Mouse (Mus musculus) hindbrain, embryonic 13.5 days (tissue): ENCODE results near the gene Zfand6. TPM values are rescaled to one million over a fixed set of nuclear protein-coding genes. Genes with fewer than 3 reads are reported as not detected.

Source experiments
- ATAC-seq: fragments of 200-750 bp; cut with Nextera tagmentation; 2 replicates; pipeline ENCODE4 v1.8.0; 2017; ENCODE audit warnings: moderate TSS enrichment; ENCODE audit not compliant: low FRiP score
- H3K27ac ChIP-seq: fragments of 300-500 bp; sonication (generic); 2 replicates; pipeline ENCODE4 v1.5.1; 2015; ENCODE audit warnings: inconsistent platforms, mild to moderate bottlenecking, moderate library complexity
- H3K27me3 ChIP-seq: fragments of 300-500 bp; sonication (generic); 2 replicates; pipeline ENCODE4 v1.6.1; 2015; ENCODE audit warnings: mild to moderate bottlenecking, inconsistent platforms
- H3K36me3 ChIP-seq: fragments of 300-500 bp; sonication (generic); 2 replicates; pipeline ENCODE4 v1.6.1; 2015; ENCODE audit warnings: mild to moderate bottlenecking, inconsistent platforms
- H3K4me1 ChIP-seq: fragments of 300-500 bp; sonication (generic); replicated peaks from 2 replicates; pipeline ENCODE4 v1.6.1; 2015; ENCODE audit warnings: inconsistent platforms
- H3K4me2 ChIP-seq: fragments of 300-500 bp; sonication (generic); 2 replicates; pipeline ENCODE4 v1.6.1; 2015; ENCODE audit warnings: inconsistent platforms, mild to moderate bottlenecking, moderate library complexity
- H3K4me3 ChIP-seq: fragments of 300-500 bp; sonication (generic); 2 replicates; pipeline ENCODE4 v1.5.1; 2015; ENCODE audit warnings: mild to moderate bottlenecking, inconsistent platforms
- H3K9ac ChIP-seq: fragments of 300-500 bp; sonication (generic); 2 replicates; pipeline ENCODE4 v1.6.1; 2015; ENCODE audit warnings: mild to moderate bottlenecking, inconsistent platforms
- H3K9me3 ChIP-seq: fragments of 300-500 bp; sonication (generic); 2 replicates; pipeline ENCODE4 v1.6.1; 2016; ENCODE audit warnings: inconsistent platforms
- WGBS: fragments of 180-500 bp; shearing (Covaris S2); methylation state at CpG from one replicate; pipeline ENCODE4 v1.1.7; 2015; 5-methylcytosine and 5-hydroxymethylcytosine counted together
- polyA plus RNA-seq: library from polyadenylated mRNA; unstranded; fragments of >200 nt; fragmentation: Nextera tagmentation; extraction: Ambion mirVana; gene quantifications from 2 replicates; pipeline ENCODE4 v1.2.1, GENCODE M21; 2015

The Zfand6 gene
- polyA plus RNA-seq, 1 experiment from 2014 or later = 219 TPM

DNA sequence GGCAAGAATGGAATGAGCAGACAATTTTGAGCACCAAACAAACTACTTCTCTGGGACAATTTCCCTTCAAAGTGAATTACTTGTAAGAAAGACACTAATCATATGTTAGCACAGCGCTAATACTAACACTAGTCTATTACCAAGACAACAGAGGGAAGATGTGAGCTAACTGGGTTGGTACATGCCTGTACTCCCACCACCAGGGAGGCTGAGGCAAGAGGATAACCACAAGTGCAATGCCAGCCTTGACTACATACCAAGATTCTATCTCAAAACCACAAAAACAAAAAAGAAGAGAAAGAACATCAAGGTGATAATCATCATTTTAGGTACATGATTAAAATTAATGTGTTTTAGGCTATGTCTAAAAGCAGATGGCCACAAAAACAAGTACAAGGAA lies 8.2 kb downstream of the Zfand6 start:
- H3K9ac ChIP-seq = no peak overlapping the region
- no peak for ATAC-seq
- peaks cover 16% of the 10 kb centered on the region for H3K4me1 ChIP-seq
- H3K27ac ChIP-seq = no peak overlapping the region
- H3K4me3 ChIP-seq = no peak overlapping the region
- no peak overlapping the region for H3K4me2 ChIP-seq
- H3K9me3 ChIP-seq = no peaks in the 10 kb centered on the region
- no peaks in the 10 kb centered on the region for H3K36me3 ChIP-seq
- H3K27me3 ChIP-seq = no peaks in the 10 kb centered on the region
- 81% methylated on average over 1 of the region's 1 CpGs for WGBS

GRCm38 (mm10) chr7:84680931-84681330 lies 8.8 kb downstream of the Zfand6 start:
- Histone ChIP-seq H3K9ac (no peak overlapping the region), H3K36me3 (no peaks in the 10 kb centered on the region), H3K4me1 (peaks cover 18% of the 10 kb centered on the region), H3K4me3 (no peak overlapping the region), H3K27me3 (no peaks in the 10 kb centered on the region), H3K27ac (no peak overlapping the region), H3K4me2 (no peak overlapping the region), H3K9me3 (no peaks in the 10 kb centered on the region)
- no peak for ATAC-seq

DNA sequence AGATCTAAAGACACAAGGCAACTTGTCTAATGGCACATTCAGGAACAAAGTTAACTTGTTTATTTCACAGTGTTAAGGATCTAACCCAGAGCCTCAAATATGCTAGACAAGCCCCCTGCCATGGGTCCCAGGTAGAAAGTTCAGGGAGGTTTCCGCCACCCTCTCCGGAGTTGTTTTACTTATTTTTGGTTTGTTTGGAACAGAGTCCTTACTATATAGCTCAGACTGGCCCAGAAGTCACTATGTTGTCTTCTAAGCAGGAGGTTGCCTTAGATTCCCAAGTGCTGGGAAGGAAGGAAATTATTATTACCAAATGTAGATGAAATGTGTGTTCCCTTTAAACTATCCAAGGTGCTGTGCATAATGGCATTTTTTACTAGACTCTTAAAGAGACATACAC lies 9.7 kb downstream of the Zfand6 start:
- Histone ChIP-seq H3K36me3 (no peaks in the 10 kb centered on the region), H3K9ac (no peak overlapping the region), H3K4me3 (no peak overlapping the region; the same call in 1 of the 2 replicates), H3K27ac (peak overlapping the region; percentile 23; the same call in 1 of the 2 replicates), H3K27me3 (no peaks in the 10 kb centered on the region), H3K4me1 (peaks cover 20% of the 10 kb centered on the region), H3K9me3 (no peaks in the 10 kb centered on the region), H3K4me2 (peak overlapping the region; percentile 40)
- no peak for ATAC-seq
- WGBS = 82% methylated on average over 2 of the region's 2 CpGs

DNA sequence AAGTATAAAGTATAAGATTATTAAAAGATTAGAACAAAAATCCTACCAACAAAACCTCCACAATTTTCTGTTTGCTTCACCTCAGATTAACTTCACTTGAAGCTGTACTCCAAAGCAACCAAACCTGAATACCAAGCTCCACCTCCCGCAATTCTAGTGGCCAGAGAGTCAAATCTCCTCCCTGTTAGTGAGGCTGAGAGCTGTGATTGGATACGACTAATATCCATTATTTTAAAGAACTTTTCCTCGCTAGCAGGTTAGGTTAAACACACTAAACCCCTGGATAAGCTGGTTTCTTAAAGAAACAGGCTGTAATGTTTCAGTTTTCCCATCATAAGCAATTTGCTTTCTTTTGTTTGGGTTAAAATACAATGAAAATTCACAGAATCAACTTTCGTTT lies 10.5 kb downstream of the Zfand6 start:
- Histone ChIP-seq H3K4me1 (peaks cover 20% of the 10 kb centered on the region), H3K4me2 (peak overlapping the region; percentile 47), H3K27ac (no peak overlapping the region), H3K9ac (peak overlapping the region; percentile 49), H3K4me3 (peak overlapping the region; percentile 48), H3K9me3 (no peaks in the 10 kb centered on the region), H3K27me3 (no peaks in the 10 kb centered on the region), H3K36me3 (no peaks in the 10 kb centered on the region)
- ATAC-seq = peak; percentile 97
- WGBS = 2% methylated on average over 4 of the region's 4 CpGs

- H3K9ac ChIP-seq = no peak overlapping the region
- H3K27ac ChIP-seq = no peak overlapping the region
- peaks cover 21% of the 10 kb centered on the region for H3K4me1 ChIP-seq
- WGBS = 55% methylated on average over 1 of the region's 1 CpGs
- no peak overlapping the region for H3K4me2 ChIP-seq
- no peak overlapping the region for H3K4me3 ChIP-seq
- H3K36me3 ChIP-seq = no peaks in the 10 kb centered on the region
- no peaks in the 10 kb centered on the region for H3K9me3 ChIP-seq
- no peaks in the 10 kb centered on the region for H3K27me3 ChIP-seq
- ATAC-seq = no peak
Measured at GRCm38 (mm10) chr7:84673103-84673502, 16.7 kb downstream of the Zfand6 start.

GRCm38 (mm10) chr7:84669554-84670152 lies 20.1 kb downstream of the Zfand6 start:
- no peak overlapping the region for H3K4me2 ChIP-seq
- no peaks in the 10 kb centered on the region for H3K36me3 ChIP-seq
- no peak overlapping the region for H3K27ac ChIP-seq
- H3K9me3 ChIP-seq = no peaks in the 10 kb centered on the region
- H3K27me3 ChIP-seq = no peaks in the 10 kb centered on the region
- no peak overlapping the region for H3K4me3 ChIP-seq
- no peak overlapping the region for H3K9ac ChIP-seq
- 57% methylated on average over 1 of the region's 1 CpGs for WGBS
- H3K4me1 ChIP-seq = peaks cover 8% of the 10 kb centered on the region
- ATAC-seq = no peak

GRCm38 (mm10) chr7:84667946-84668345 lies 21.8 kb downstream of the Zfand6 start:
- no peak for ATAC-seq
- no peak overlapping the region for H3K9ac ChIP-seq
- no peaks in the 10 kb centered on the region for H3K9me3 ChIP-seq
- H3K4me2 ChIP-seq = no peak overlapping the region
- WGBS = 73% methylated on average over 5 of the region's 5 CpGs
- no peak overlapping the region for H3K27ac ChIP-seq
- no peaks in the 10 kb centered on the region for H3K27me3 ChIP-seq
- no peaks in the 10 kb centered on the region for H3K36me3 ChIP-seq
- H3K4me3 ChIP-seq = no peak overlapping the region
- peaks cover 8% of the 10 kb centered on the region for H3K4me1 ChIP-seq

GRCm38 (mm10) chr7:84652740-84653139 lies 37.0 kb downstream of the Zfand6 start:
- H3K4me1 ChIP-seq = no peaks in the 10 kb centered on the region; the same call in 1 of the 2 replicates
- H3K4me3 ChIP-seq = no peak overlapping the region
- H3K27ac ChIP-seq = no peak overlapping the region
- 91% methylated on average over 2 of the region's 2 CpGs for WGBS
- H3K36me3 ChIP-seq = no peaks in the 10 kb centered on the region
- no peak overlapping the region for H3K9ac ChIP-seq
- H3K4me2 ChIP-seq = no peak overlapping the region
- no peaks in the 10 kb centered on the region for H3K9me3 ChIP-seq
- no peaks in the 10 kb centered on the region for H3K27me3 ChIP-seq
- ATAC-seq = no peak

DNA sequence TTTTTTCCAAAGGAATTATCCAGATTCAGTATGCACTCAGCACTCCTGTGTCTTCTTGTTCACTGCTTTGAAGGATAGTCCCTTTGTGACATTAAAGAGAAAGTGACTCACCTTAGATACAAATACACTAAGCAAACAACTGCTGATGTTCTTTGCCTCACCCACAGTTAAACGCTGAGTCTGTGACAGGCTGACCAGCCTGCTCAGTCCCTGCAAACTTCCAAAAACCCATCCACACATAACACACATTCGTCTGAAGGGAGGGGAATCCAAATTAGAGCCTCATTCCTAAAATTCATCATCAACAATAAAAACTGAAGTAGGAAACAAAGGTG lies 37.8 kb downstream of the Zfand6 start:
- Histone ChIP-seq H3K9me3 (no peaks in the 10 kb centered on the region), H3K4me3 (no peak overlapping the region), H3K36me3 (no peaks in the 10 kb centered on the region), H3K4me2 (no peak overlapping the region), H3K4me1 (no peaks in the 10 kb centered on the region; the same call in 1 of the 2 replicates), H3K27ac (no peak overlapping the region), H3K9ac (no peak overlapping the region), H3K27me3 (no peaks in the 10 kb centered on the region)
- WGBS = 83% methylated on average over 2 of the region's 2 CpGs
- no peak for ATAC-seq

DNA sequence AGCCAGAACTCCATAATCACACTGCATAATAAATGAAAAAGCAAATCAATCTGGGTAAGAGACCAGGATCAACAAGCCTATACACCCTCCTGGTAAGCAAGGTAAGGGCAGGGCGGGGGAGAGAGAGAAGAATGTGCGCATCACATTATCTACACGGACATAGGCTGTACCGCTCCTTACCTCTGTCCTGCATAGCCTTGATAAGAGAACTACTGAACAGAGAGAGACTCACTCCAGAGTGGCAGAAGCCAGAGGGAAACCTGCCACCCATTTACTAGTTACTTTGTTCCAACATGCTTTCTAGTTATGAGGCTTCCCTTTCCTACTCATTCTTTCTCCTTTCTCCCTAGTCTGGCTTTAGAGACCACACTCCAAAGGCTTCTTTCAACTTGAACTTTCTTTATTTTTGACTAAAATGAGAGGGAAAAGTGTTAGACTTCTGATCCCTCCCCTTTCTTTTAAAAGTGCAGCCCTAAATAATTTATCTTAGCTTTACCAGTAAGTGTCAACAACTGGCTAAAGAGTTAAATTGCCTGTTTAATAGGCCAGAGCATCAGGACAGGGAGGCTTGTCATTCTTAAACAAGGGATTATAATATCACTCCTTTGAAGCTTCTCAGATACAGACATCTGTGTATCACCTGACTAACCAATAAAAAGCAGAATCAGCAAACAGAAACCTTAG lies 38.3 kb downstream of the Zfand6 start:
- Histone ChIP-seq H3K4me1 (no peaks in the 10 kb centered on the region; the same call in 1 of the 2 replicates), H3K27me3 (no peaks in the 10 kb centered on the region)

GRCm38 (mm10) chr7:84649016-84649415 lies 40.7 kb downstream of the Zfand6 start:
- Histone ChIP-seq H3K27me3 (no peaks in the 10 kb centered on the region), H3K4me3 (no peak overlapping the region), H3K4me2 (no peak overlapping the region), H3K9ac (no peak overlapping the region), H3K9me3 (no peaks in the 10 kb centered on the region), H3K27ac (no peak overlapping the region), H3K4me1 (no peaks in the 10 kb centered on the region; the same call in 1 of the 2 replicates), H3K36me3 (no peaks in the 10 kb centered on the region)
- ATAC-seq = no peak
- WGBS = 95% methylated on average over 2 of the region's 2 CpGs

More for the DNA sequence above, 38.3 kb downstream of the Zfand6 start:
- no peak overlapping the region for H3K4me3 ChIP-seq
- no peak overlapping the region for H3K27ac ChIP-seq
- H3K4me2 ChIP-seq = no peak overlapping the region
- no peaks in the 10 kb centered on the region for H3K36me3 ChIP-seq
- H3K9me3 ChIP-seq = no peaks in the 10 kb centered on the region
- ATAC-seq = no peak
- 97% methylated on average over 4 of the region's 4 CpGs for WGBS
- H3K9ac ChIP-seq = no peak overlapping the region

DNA sequence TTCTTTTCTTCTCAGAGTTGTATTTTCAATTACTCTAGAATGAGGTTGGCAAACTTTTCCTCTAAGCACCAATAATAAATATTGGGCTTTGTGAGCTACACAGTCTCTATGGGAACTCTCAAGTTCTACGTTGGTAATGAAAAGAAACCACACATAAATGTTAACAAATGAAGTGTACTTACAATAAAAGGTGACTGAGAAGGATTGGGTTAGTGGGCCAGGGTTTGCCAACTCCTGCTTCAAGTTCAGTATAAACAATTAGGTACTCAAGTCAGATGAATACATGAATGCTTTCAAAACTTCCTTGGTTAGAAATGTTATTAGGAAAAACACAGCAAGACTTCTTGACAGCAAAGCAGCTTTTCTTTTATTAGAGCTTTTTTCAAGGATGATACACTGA lies 43.5 kb downstream of the Zfand6 start:
- Histone ChIP-seq H3K27me3 (no peaks in the 10 kb centered on the region), H3K4me3 (no peak overlapping the region), H3K9ac (no peak overlapping the region), H3K27ac (no peak overlapping the region), H3K4me2 (no peak overlapping the region), H3K36me3 (no peaks in the 10 kb centered on the region), H3K4me1 (no peaks in the 10 kb centered on the region; the same call in 1 of the 2 replicates), H3K9me3 (no peaks in the 10 kb centered on the region)
- no peak for ATAC-seq
- 66% methylated on average over 1 of the region's 1 CpGs for WGBS
